Mouse (Mus musculus): ENCODE data around the gene Olfr127. TPM values are rescaled to one million over a fixed set of nuclear protein-coding genes. Genes with fewer than 3 reads are reported as not detected.
"Not testable (repeated sequence)": the region's sequence is repeated elsewhere in the genome, so short reads cannot be mapped to it uniquely, and the experiment has no call there.

The Olfr127 gene
- not detected in 2 replicates for polyA plus RNA-seq (2014; fragmentation: Nextera tagmentation; extraction: Ambion mirVana)

DNA sequence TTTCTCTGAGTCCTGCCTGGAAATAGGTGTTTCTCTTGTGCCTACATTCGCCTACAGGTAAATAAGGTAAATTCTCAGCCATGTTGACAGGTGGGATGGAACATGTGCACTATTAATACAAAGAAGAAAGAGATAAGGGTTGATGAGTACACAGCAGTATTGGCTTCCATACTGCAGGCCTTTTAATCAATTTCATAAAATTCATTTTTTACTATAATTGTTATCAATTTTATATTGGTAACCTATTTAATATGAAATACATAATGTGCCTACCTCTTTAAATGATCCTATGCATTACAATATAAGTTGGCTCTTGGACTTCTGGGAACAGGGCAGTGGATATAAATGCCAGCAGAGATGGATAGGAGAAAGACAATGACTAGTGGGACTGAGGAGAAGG is at the start of gene Olfr127:
TSS of gene Olfr127 (plus strand) at position 301 of the 400 bp plus-strand sequence.
- H3K9me3 ChIP-seq (ENCODE audit: control insufficient read depth, low read length) = no peaks in the 10 kb centered on the region
- H3K27me3 ChIP-seq (replicated peaks; ENCODE audit: control insufficient read depth, insufficient read depth, low read length) = no peaks in the 10 kb centered on the region
- no peak for ATAC-seq (ENCODE audit: low read depth)
- no peak within 1 kb of the TSS for H3K27ac ChIP-seq (replicated peaks; ENCODE audit: low read depth, low read length)
- WGBS = 70% methylated on average over 1 of the region's 1 CpGs
- H3K4me1 ChIP-seq (ENCODE audit: control insufficient read depth, insufficient read depth, low read length) = no peaks in the 10 kb centered on the region
- no peaks in the 10 kb centered on the region for H3K36me3 ChIP-seq (ENCODE audit: control insufficient read depth, insufficient read depth, low read length)
- H3K4me2 ChIP-seq (ENCODE audit: low read depth, low read length) = no peak within 1 kb of the TSS
- no peak within 1 kb of the TSS for H3K9ac ChIP-seq (ENCODE audit: low read depth, low read length)
- no peak for DNase-seq (ENCODE audit: low spot score)
- H3K4me3 ChIP-seq (ENCODE audit: low read depth, low read length) = no peak within 1 kb of the TSS

DNA sequence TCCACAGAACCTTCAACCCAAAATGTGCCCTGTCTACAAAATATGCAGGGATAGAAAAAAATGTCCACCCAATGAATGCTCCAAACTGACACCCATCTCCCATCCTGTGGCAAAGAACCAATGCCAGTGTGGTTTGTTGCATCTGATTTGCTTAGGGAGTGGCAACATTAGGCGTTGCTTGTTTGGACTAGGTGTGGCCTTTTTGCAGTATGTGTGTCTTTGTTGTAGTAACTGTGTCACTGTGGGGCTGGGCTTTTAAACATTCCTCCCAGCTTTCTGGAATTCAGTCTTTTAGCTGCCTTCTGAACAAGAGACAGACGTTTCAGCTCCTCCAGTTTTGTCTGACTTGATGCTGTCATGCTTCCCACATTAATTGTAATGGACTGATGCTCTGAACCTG is 36.3 kb upstream of the Olfr127 start:
- H3K9ac ChIP-seq (ENCODE audit: low read depth, low read length) = no peak overlapping the region
- H3K36me3 ChIP-seq (ENCODE audit: control insufficient read depth, insufficient read depth, low read length) = no peaks in the 10 kb centered on the region
- 73% methylated on average over 2 of the region's 2 CpGs for WGBS
- ATAC-seq (ENCODE audit: low read depth) (no peak), DNase-seq (ENCODE audit: low spot score) (no peak)
- no peak overlapping the region for H3K4me2 ChIP-seq (ENCODE audit: low read depth, low read length)
- H3K27ac ChIP-seq (replicated peaks; ENCODE audit: low read depth, low read length) = no peak overlapping the region
- H3K4me1 ChIP-seq (ENCODE audit: control insufficient read depth, insufficient read depth, low read length) = no peaks in the 10 kb centered on the region
- H3K4me3 ChIP-seq (ENCODE audit: low read depth, low read length) = no peak overlapping the region
- no peaks in the 10 kb centered on the region for H3K9me3 ChIP-seq (ENCODE audit: control insufficient read depth, low read length)
- H3K27me3 ChIP-seq (replicated peaks; ENCODE audit: control insufficient read depth, insufficient read depth, low read length) = no peaks in the 10 kb centered on the region

DNA sequence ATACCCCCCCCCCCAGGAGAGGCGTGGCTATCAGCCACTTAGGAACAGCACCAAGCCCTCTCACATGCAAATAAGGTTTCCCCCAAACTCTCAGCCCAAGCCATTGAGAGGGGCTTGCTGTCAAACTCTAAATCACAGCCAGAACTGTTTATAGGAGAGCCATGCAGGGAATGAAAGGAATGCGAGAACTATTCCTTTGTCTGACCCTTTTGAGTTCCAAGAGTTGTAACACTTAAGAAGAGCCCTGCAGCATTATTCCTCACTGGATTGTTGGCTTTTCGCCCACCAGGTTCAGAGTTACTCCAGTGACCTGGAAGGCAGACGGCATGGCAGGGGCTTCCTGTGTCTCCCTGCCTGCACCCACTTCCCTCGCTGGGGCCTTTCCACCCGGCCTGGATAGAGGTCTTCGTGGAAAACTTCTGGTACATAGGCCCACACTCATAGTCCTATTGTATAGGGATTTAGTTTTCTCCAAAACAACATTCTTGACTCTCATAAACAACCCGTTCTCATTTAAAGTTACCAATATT is 30.5 kb upstream of the Olfr127 start:
- no peak for ATAC-seq (ENCODE audit: low read depth)

DNA sequence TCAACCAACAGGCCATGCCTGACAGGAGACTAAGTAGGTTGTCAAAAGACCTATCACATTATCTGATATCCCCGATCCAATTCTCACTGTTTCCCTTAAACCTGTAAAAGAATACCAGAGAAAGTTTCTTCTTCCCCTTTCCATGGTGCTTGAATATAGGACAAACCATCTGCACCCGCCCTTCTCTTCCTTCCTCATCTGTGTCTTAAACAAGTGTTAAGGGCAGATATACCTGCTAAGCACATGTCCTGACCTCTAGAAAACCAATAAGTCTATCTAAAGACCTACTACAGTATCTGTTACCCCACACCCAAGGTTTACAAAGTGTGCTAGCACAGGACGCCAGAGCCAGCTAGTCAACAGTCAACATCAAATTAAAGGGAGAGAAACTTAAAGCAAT is 26.4 kb upstream of the Olfr127 start:
- no peak overlapping the region for H3K4me2 ChIP-seq (ENCODE audit: low read depth, low read length)
- 75% methylated on average over 3 of the region's 3 CpGs for WGBS
- H3K4me1 ChIP-seq (ENCODE audit: control insufficient read depth, insufficient read depth, low read length) = no peaks in the 10 kb centered on the region
- no peaks in the 10 kb centered on the region for H3K27me3 ChIP-seq (replicated peaks; ENCODE audit: control insufficient read depth, insufficient read depth, low read length)
- no peak overlapping the region for H3K4me3 ChIP-seq (ENCODE audit: low read depth, low read length)
- H3K9me3 ChIP-seq (ENCODE audit: control insufficient read depth, low read length) = no peaks in the 10 kb centered on the region
- H3K27ac ChIP-seq (replicated peaks; ENCODE audit: low read depth, low read length) = no peak overlapping the region
- H3K36me3 ChIP-seq (ENCODE audit: control insufficient read depth, insufficient read depth, low read length) = no peaks in the 10 kb centered on the region
- no peak overlapping the region for H3K9ac ChIP-seq (ENCODE audit: low read depth, low read length)
- ATAC-seq (ENCODE audit: low read depth) (no peak), DNase-seq (ENCODE audit: low spot score) (no peak)

More for the DNA sequence above, 30.5 kb upstream of the Olfr127 start:
- Histone ChIP-seq H3K27ac (replicated peaks; ENCODE audit: low read depth, low read length) (no peak overlapping the region), H3K9me3 (ENCODE audit: control insufficient read depth, low read length) (no peaks in the 10 kb centered on the region), H3K4me1 (ENCODE audit: control insufficient read depth, insufficient read depth, low read length) (no peaks in the 10 kb centered on the region), H3K4me2 (ENCODE audit: low read depth, low read length) (no peak overlapping the region), H3K36me3 (ENCODE audit: control insufficient read depth, insufficient read depth, low read length) (no peaks in the 10 kb centered on the region), H3K9ac (ENCODE audit: low read depth, low read length) (no peak overlapping the region), H3K27me3 (replicated peaks; ENCODE audit: control insufficient read depth, insufficient read depth, low read length) (no peaks in the 10 kb centered on the region), H3K4me3 (ENCODE audit: low read depth, low read length) (no peak overlapping the region)
- DNase-seq (ENCODE audit: low spot score) = peak; percentile 0
- 28% methylated on average over 8 of the region's 8 CpGs for WGBS

DNA sequence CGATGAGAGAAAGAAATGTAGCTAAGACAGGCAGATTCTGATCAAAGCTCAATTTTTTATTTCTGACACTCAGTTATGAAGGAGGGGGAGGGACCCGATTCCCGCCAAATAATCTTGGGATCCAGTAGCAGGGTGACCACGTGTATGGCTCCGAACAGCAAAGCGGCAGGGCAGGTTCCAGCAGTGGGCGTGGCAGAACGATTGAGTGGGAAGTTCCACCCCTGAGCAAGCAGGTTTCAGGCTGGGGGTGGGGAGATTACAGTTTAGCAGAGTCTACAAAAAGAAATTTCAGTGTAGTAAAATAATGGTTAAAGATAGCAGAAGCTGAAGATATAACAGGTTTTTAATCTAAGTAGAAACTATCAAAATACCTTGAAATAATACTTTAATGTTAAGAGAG is 6.6 kb downstream of the Olfr127 start:
- 67% methylated on average over 8 of the region's 8 CpGs for WGBS
- H3K9me3 ChIP-seq (ENCODE audit: control insufficient read depth, low read length); DNase-seq (ENCODE audit: low spot score); H3K4me1 ChIP-seq (ENCODE audit: control insufficient read depth, insufficient read depth, low read length); ATAC-seq (ENCODE audit: low read depth); H3K27ac ChIP-seq (replicated peaks; ENCODE audit: low read depth, low read length); H3K4me3 ChIP-seq (ENCODE audit: low read depth, low read length); H3K9ac ChIP-seq (ENCODE audit: low read depth, low read length); H3K36me3 ChIP-seq (ENCODE audit: control insufficient read depth, insufficient read depth, low read length); H3K27me3 ChIP-seq (replicated peaks; ENCODE audit: control insufficient read depth, insufficient read depth, low read length); H3K4me2 ChIP-seq (ENCODE audit: low read depth, low read length): not testable (repeated sequence)

DNA sequence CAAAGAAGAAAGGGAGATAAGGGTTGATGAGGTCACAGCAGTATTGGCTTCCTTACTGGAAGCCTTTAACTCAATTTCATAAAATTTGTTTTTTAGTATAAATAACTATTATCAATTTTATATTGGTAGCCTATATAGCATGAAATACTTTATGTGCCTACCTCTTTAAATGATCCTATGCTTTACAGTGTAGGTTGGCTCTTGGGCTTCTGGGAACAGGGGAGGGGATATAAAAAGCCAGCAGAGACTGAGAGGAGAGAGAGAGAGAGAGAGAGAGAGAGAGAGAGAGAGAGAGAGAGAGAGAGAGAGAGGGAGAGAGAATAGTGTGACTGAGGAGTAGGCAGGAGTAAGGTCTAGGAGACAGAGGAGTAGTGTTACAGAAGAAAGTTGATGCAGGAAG is 20.0 kb downstream of the Olfr127 start, which contains the start of gene Olfr128:
TSS of gene Olfr128 (plus strand) at position 301 of the 400 bp plus-strand sequence.
- Histone ChIP-seq H3K4me1 (ENCODE audit: control insufficient read depth, insufficient read depth, low read length) (no peaks in the 10 kb centered on the region), H3K4me3 (ENCODE audit: low read depth, low read length) (no peak within 1 kb of the TSS), H3K27ac (replicated peaks; ENCODE audit: low read depth, low read length) (no peak within 1 kb of the TSS), H3K27me3 (replicated peaks; ENCODE audit: control insufficient read depth, insufficient read depth, low read length) (no peaks in the 10 kb centered on the region), H3K9me3 (ENCODE audit: control insufficient read depth, low read length) (no peaks in the 10 kb centered on the region), H3K9ac (ENCODE audit: low read depth, low read length) (no peak within 1 kb of the TSS), H3K36me3 (ENCODE audit: control insufficient read depth, insufficient read depth, low read length) (no peaks in the 10 kb centered on the region), H3K4me2 (ENCODE audit: low read depth, low read length) (no peak within 1 kb of the TSS)
- DNase-seq (ENCODE audit: low spot score) (no peak), ATAC-seq (ENCODE audit: low read depth) (no peak)

DNA sequence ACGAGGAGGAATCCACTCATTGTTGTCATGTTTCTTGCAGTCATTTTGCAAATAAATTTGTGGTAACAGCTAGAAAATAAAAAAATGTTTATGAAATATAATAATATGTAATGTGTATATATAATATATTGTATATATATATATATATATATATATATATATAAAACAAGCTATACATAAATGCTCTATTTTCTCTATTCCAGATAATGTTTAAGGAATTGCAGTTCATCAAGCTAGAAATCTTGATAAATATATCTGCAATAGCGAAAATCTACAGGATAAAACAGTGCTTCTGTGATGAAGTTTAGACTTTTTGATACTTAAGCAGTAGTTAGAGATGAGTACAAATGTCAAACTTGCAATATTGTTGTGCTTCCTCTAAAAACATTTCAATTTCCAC is 52.7 kb downstream of the Olfr127 start, which contains the start of gene Olfr761:
TSS of gene Olfr761 (minus strand) at position 101 of the 400 bp plus-strand sequence.
- no peak within 1 kb of the TSS for H3K4me2 ChIP-seq (ENCODE audit: low read depth, low read length)
- H3K9me3 ChIP-seq (ENCODE audit: control insufficient read depth, low read length) = no peaks in the 10 kb centered on the region
- H3K9ac ChIP-seq (ENCODE audit: low read depth, low read length) = no peak within 1 kb of the TSS
- DNase-seq (ENCODE audit: low spot score) (no peak), ATAC-seq (ENCODE audit: low read depth) (no peak)
- 73% methylated on average over 2 of the region's 2 CpGs for whole genome bisulfite sequencing
- no peaks in the 10 kb centered on the region for H3K36me3 ChIP-seq (ENCODE audit: control insufficient read depth, insufficient read depth, low read length)
- H3K27ac ChIP-seq (replicated peaks; ENCODE audit: low read depth, low read length) = no peak within 1 kb of the TSS
- H3K4me3 ChIP-seq (ENCODE audit: low read depth, low read length) = no peak within 1 kb of the TSS
- no peaks in the 10 kb centered on the region for H3K27me3 ChIP-seq (replicated peaks; ENCODE audit: control insufficient read depth, insufficient read depth, low read length)
- H3K4me1 ChIP-seq (ENCODE audit: control insufficient read depth, insufficient read depth, low read length) = no peaks in the 10 kb centered on the region

Other genes with a start within 250 kb of the Olfr127 start
- not detected in 2 replicates for gene Olfr117, start 236.7 kb upstream of the Olfr127 start, polyA plus RNA-seq (2014; fragmentation: Nextera tagmentation; extraction: Ambion mirVana)
- gene Olfr118, start 233.4 kb upstream of the Olfr127 start, polyA plus RNA-seq (2014; fragmentation: Nextera tagmentation; extraction: Ambion mirVana) = not detected in 2 replicates
- gene Olfr119, start 203.9 kb upstream of the Olfr127 start, polyA plus RNA-seq (2014; fragmentation: Nextera tagmentation; extraction: Ambion mirVana) = not detected in 2 replicates
- gene Olfr120, start 178.6 kb upstream of the Olfr127 start, polyA plus RNA-seq (2014; fragmentation: Nextera tagmentation; extraction: Ambion mirVana) = 0.17 TPM in 1 of 2 replicates, not detected in the other
- gene Olfr121, start 151.6 kb upstream of the Olfr127 start, polyA plus RNA-seq (2014; fragmentation: Nextera tagmentation; extraction: Ambion mirVana) = 0.18 TPM in 1 of 2 replicates, not detected in the other
- gene Olfr122, start 131.8 kb upstream of the Olfr127 start, polyA plus RNA-seq (2014; fragmentation: Nextera tagmentation; extraction: Ambion mirVana) = not detected in 2 replicates
- not detected in 2 replicates for gene Olfr123, start 106.9 kb upstream of the Olfr127 start, polyA plus RNA-seq (2014; fragmentation: Nextera tagmentation; extraction: Ambion mirVana)
- gene Olfr124, start 100.5 kb upstream of the Olfr127 start, polyA plus RNA-seq (2014; fragmentation: Nextera tagmentation; extraction: Ambion mirVana) = 0.15 and 0.30 TPM in 2 replicates
- gene Olfr125, start 67.5 kb upstream of the Olfr127 start, polyA plus RNA-seq (2014; fragmentation: Nextera tagmentation; extraction: Ambion mirVana) = not detected in 2 replicates
- not detected in 2 replicates for gene Olfr126, start 53.0 kb upstream of the Olfr127 start, polyA plus RNA-seq (2014; fragmentation: Nextera tagmentation; extraction: Ambion mirVana)
- not detected in 2 replicates for gene Olfr128, start 20.1 kb downstream of the Olfr127 start, polyA plus RNA-seq (2014; fragmentation: Nextera tagmentation; extraction: Ambion mirVana)
- gene Olfr761, start 52.6 kb downstream of the Olfr127 start, polyA plus RNA-seq (2014; fragmentation: Nextera tagmentation; extraction: Ambion mirVana) = not detected in 2 replicates
- gene Olfr129, start 159.6 kb downstream of the Olfr127 start, polyA plus RNA-seq (2014; fragmentation: Nextera tagmentation; extraction: Ambion mirVana) = not detected in 2 replicates
- gene Olfr130, start 163.5 kb downstream of the Olfr127 start, polyA plus RNA-seq (2014; fragmentation: Nextera tagmentation; extraction: Ambion mirVana) = not detected in 2 replicates
- gene Olfr131, start 188.3 kb downstream of the Olfr127 start, polyA plus RNA-seq (2014; fragmentation: Nextera tagmentation; extraction: Ambion mirVana) = 0.22 and 0.30 TPM in 2 replicates
- not detected in 2 replicates for gene Olfr132, start 234.1 kb downstream of the Olfr127 start, polyA plus RNA-seq (2014; fragmentation: Nextera tagmentation; extraction: Ambion mirVana)
- not detected in 2 replicates for gene Olfr133, start 244.8 kb downstream of the Olfr127 start, polyA plus RNA-seq (2014; fragmentation: Nextera tagmentation; extraction: Ambion mirVana)

Measured in embryonic facial prominence, embryonic 14.5 days (tissue).